Mouse (Mus musculus) MEL (cell line): ENCODE results near the gene Fgfr2.

Experiments
- CTCF ChIP-seq, 3 experiments: IDR thresholded peaks in 2 of 3; conservative IDR thresholded peaks in 1 of 3; 2 replicates each; pipeline ENCODE4 v1.5.1; 2011 to 2012; ENCODE audit warnings: low read length in 3 of 3, low read depth in 2 of 3, mild to moderate bottlenecking in 2 of 3, improper control_type of control experiment in 1 of 3, inconsistent platforms in 1 of 3, mixed read lengths in 1 of 3, moderate library complexity in 1 of 3; ENCODE audit not compliant: control insufficient read depth in 1 of 3, insufficient read depth in 1 of 3, poor library complexity in 1 of 3, severe bottlenecking in 1 of 3
- TBP ChIP-seq: IDR thresholded peaks from 2 replicates; pipeline ENCODE4 v1.8.0; 2011; ENCODE audit warnings: low read depth, low read length, improper control_type of control experiment
- TCF12 ChIP-seq: IDR thresholded peaks from 2 replicates; pipeline ENCODE4 v1.6.1; 2014; ENCODE audit warnings: low read depth, mild to moderate bottlenecking, inconsistent platforms, low read length, improper control_type of control experiment, moderate library complexity

- TF ChIP-seq TCF12 = no peak
- TF ChIP-seq CTCF (IDR thresholded peaks at IDR 0.05 in 2 of 3, conservative IDR thresholded peaks at IDR 0.05 in 1 of 3; ENCODE audit: control insufficient read depth in 1 of 3, insufficient read depth in 1 of 3, low read depth in 2 of 3, low read length in 3 of 3, poor library complexity in 1 of 3, severe bottlenecking in 1 of 3) = no peak
- no peak for TF ChIP-seq TBP
Measured at GRCm38 (mm10) chr7:131604946-131605345, 1518.2 kb downstream of the Fgfr2 start.
